8 mouse cellular contexts compared by ENCODE assay signal in genomic region chr2:32153041-32153790, GRCm38 (mm10). TPM values are rescaled to one million over a fixed set of nuclear protein-coding genes. Genes with fewer than 3 reads are reported as not detected.
DNase-seq lines count a peak whose midpoint lies in the region; ATAC-seq lines count a peak whose summit lies in the region.

No protein-coding gene starts in this region.

- peaks cover 30% of the 10 kb centered on the region for H3K4me1 ChIP-seq in brown adipose tissue, adult 24 weeks (ENCODE audit: control insufficient read depth, insufficient read depth, insufficient read length, low read length)
- peaks cover 48 to 65% of the 10 kb centered on the region in 2 experiments for H3K4me1 ChIP-seq in heart, embryonic 14.5 days (ENCODE audit: control insufficient read depth in 2 of 2, insufficient read depth in 2 of 2, low read length in 2 of 2)
- peaks cover 75% of the 10 kb centered on the region for H3K4me1 ChIP-seq in midbrain, embryonic 10.5 days

- DNase-seq in cerebellum, postnatal 25 days, result peak; percentile 49 to 58
- no peak for DNase-seq in cerebellum, adult 11 months
- DNase-seq in kidney, postnatal 36 days, result peak; percentile 75 to 77
- no peak for DNase-seq in midbrain, embryonic 10.5 days (ENCODE audit: low spot score)
- DNase-seq in ovary, adult 18-20 months (ENCODE audit: low spot score), result no peak
- DNase-seq in urinary bladder, adult 18-20 months (ENCODE audit: low spot score in 2 of 2), result no peak

- H3K9ac ChIP-seq in heart, embryonic 14.5 days (ENCODE audit: low read length), result peak overlapping the region; percentile 99

- WGBS in heart, embryonic 14.5 days, result 9% methylated on average over 13 of the region's 13 CpGs
- WGBS in midbrain, embryonic 10.5 days, result 14% methylated on average over 13 of the region's 13 CpGs

- H3K4me2 ChIP-seq in heart, embryonic 14.5 days (ENCODE audit: low read length), result peak overlapping the region; percentile 87

- ATAC-seq in heart, embryonic 14.5 days (ENCODE audit: insufficient number of reproducible peaks, insufficient read depth, low FRiP score, low read depth), result no peak

- no peaks in the 10 kb centered on the region for H3K27me3 ChIP-seq in heart, embryonic 14.5 days (ENCODE audit: control insufficient read depth, insufficient read depth, low read length)
- H3K27me3 ChIP-seq in midbrain, embryonic 10.5 days (ENCODE audit: low read depth, poor library complexity, severe bottlenecking), result no peaks in the 10 kb centered on the region

- H3K4me3 ChIP-seq in brown adipose tissue, adult 24 weeks (ENCODE audit: insufficient read depth, low read depth, low read length), result peak overlapping the region; percentile 78
- peak overlapping the region; percentile 58 to 80 for H3K4me3 ChIP-seq in heart, embryonic 14.5 days (ENCODE audit: control insufficient read depth in 1 of 2, insufficient read depth in 1 of 2, low read depth in 1 of 2, low read length in 2 of 2)
- H3K4me3 ChIP-seq in midbrain, embryonic 10.5 days, result peak overlapping the region; percentile 96

- no peaks in the 10 kb centered on the region for H3K36me3 ChIP-seq in heart, embryonic 14.5 days (ENCODE audit: control insufficient read depth, insufficient read depth, low read length)
- H3K36me3 ChIP-seq in midbrain, embryonic 10.5 days, result peaks cover 2% of the 10 kb centered on the region; the same call in 1 of the 2 replicates

- H3K27ac ChIP-seq in brown adipose tissue, adult 24 weeks (replicated peaks; ENCODE audit: low read depth, low read length), result peak overlapping the region; percentile 4; the same call in 1 of the 2 replicates
- H3K27ac ChIP-seq in heart, embryonic 14.5 days (replicated peaks in 1 of 2; ENCODE audit: control insufficient read depth in 1 of 2, insufficient read depth in 1 of 2, low read depth in 2 of 2, low read length in 2 of 2), result peak overlapping the region; percentile 67 to 98
- peak overlapping the region; percentile 100 for H3K27ac ChIP-seq in midbrain, embryonic 10.5 days (replicated peaks)

- H3K9me3 ChIP-seq in heart, embryonic 14.5 days (ENCODE audit: control insufficient read depth, low read length), result no peaks in the 10 kb centered on the region
- no peaks in the 10 kb centered on the region for H3K9me3 ChIP-seq in midbrain, embryonic 10.5 days (replicated peaks)

RNA-seq across cellular contexts. Expression of gene Prrc2b, which starts 2.3 kb away (rescaled TPM):
- 14.6 and 15.1 TPM in 2 replicates for polyA plus RNA-seq in brown adipose tissue, adult 24 weeks (2012; ENCODE audit: insufficient read depth, insufficient read length, missing spikeins)
- polyA plus RNA-seq in heart, embryonic 14.5 days (2014; fragmentation: Nextera tagmentation; extraction: Ambion mirVana), result 35.8 and 41.8 TPM in 2 replicates
- polyA plus RNA-seq in midbrain, embryonic 10.5 days (2016; fragmentation: Nextera tagmentation; extraction: Ambion mirVana), result 41.5 and 57.6 TPM in 2 replicates

RNA-seq across cellular contexts. Expression of gene Plpp7, which starts 57.9 kb away (rescaled TPM):
- 4.1 and 4.6 TPM in 2 replicates for polyA plus RNA-seq in brown adipose tissue, adult 24 weeks (2012; ENCODE audit: insufficient read depth, insufficient read length, missing spikeins)
- 13.3 and 13.6 TPM in 2 replicates for polyA plus RNA-seq in heart, embryonic 14.5 days (2014; fragmentation: Nextera tagmentation; extraction: Ambion mirVana)
- polyA plus RNA-seq in midbrain, embryonic 10.5 days (2016; fragmentation: Nextera tagmentation; extraction: Ambion mirVana), result 7.1 and 7.8 TPM in 2 replicates

Comparison
In these comparisons a context has a peak if more than half of its experiments do, and no peak if none do; other contexts are left out.
1. DNase-seq: peak in cerebellum, postnatal 25 days (2 of 2) and kidney, postnatal 36 days (2 of 2); none in cerebellum, adult 11 months (single experiment), midbrain, embryonic 10.5 days (single experiment), ovary, adult 18-20 months (single experiment) and urinary bladder, adult 18-20 months (0 of 2).
2. H3K27ac ChIP-seq: peak in every context shown above with its lines; median percentile 100 in midbrain, embryonic 10.5 days; 82 in heart, embryonic 14.5 days; 4 in brown adipose tissue, adult 24 weeks.
3. Peak in every context shown above with its lines, with median percentiles within 50 percentile points of each other: H3K4me3 ChIP-seq.